Mouse (Mus musculus) hindbrain, embryonic 15.5 days (tissue): ENCODE measurements around the gene Sh3bp1. TPM values are rescaled to one million over a fixed set of nuclear protein-coding genes. Genes with fewer than 3 reads are reported as not detected.
"Not testable (repeated sequence)": the region's sequence is repeated elsewhere in the genome, so short reads cannot be mapped to it uniquely, and the experiment has no call there.

ENCODE experiments used
- ATAC-seq: fragments of 200-750 bp; cut with Nextera tagmentation; 2 replicates; pipeline ENCODE4 v1.8.0; 2017; ENCODE audit warnings: low read depth, moderate number of reproducible peaks, moderate TSS enrichment; ENCODE audit not compliant: low FRiP score
- H3K27ac ChIP-seq: fragments of 300-500 bp; sonication (generic); replicated peaks from 2 replicates; pipeline ENCODE4 v1.5.1; 2015; ENCODE audit warnings: mild to moderate bottlenecking, inconsistent platforms
- H3K27me3 ChIP-seq: fragments of 300-500 bp; sonication (generic); 2 replicates; pipeline ENCODE4 v1.6.1; 2015; ENCODE audit warnings: control low read depth, inconsistent platforms
- H3K36me3 ChIP-seq: fragments of 300-500 bp; sonication (generic); 2 replicates; pipeline ENCODE4 v1.6.1; 2015; ENCODE audit warnings: control low read depth, inconsistent platforms
- H3K4me1 ChIP-seq: fragments of 300-500 bp; sonication (generic); replicated peaks from 2 replicates; pipeline ENCODE4 v1.6.1; 2015; ENCODE audit warnings: control low read depth, inconsistent platforms
- H3K4me2 ChIP-seq: fragments of 300-500 bp; sonication (generic); 2 replicates; pipeline ENCODE4 v1.6.1; 2015; ENCODE audit warnings: moderate library complexity, mild to moderate bottlenecking, inconsistent platforms
- H3K4me3 ChIP-seq: fragments of 300-500 bp; sonication (generic); 2 replicates; pipeline ENCODE4 v1.5.1; 2015; ENCODE audit warnings: mild to moderate bottlenecking, inconsistent platforms
- H3K9ac ChIP-seq: fragments of 300-500 bp; sonication (generic); 2 replicates; pipeline ENCODE4 v1.6.1; 2015; ENCODE audit warnings: inconsistent platforms
- H3K9me3 ChIP-seq: fragments of 300-500 bp; sonication (generic); 2 replicates; pipeline ENCODE4 v1.6.1; 2016; ENCODE audit warnings: control low read depth, inconsistent platforms
- WGBS: fragments of 180-500 bp; shearing (Covaris S2); methylation state at CpG from one replicate; pipeline ENCODE4 v1.1.7; 2015; 5-methylcytosine and 5-hydroxymethylcytosine counted together
- polyA plus RNA-seq: library from polyadenylated mRNA; unstranded; fragments of >200 nt; fragmentation: Nextera tagmentation; extraction: Ambion mirVana; gene quantifications from 2 replicates; pipeline ENCODE4 v1.2.1, GENCODE M21; 2015

Sh3bp1 gene
- polyA plus RNA-seq, 1 experiment from 2014 or later: 4.2 TPM

GRCm38 (mm10) chr15:78868398-78868797 is 31.2 kb upstream of the Sh3bp1 start:
- H3K4me2 ChIP-seq: peak overlapping the region; percentile 14; the same call in 1 of the 2 replicates
- H3K9me3 ChIP-seq: no peaks in the 10 kb centered on the region
- no peaks in the 10 kb centered on the region for H3K36me3 ChIP-seq
- no peak overlapping the region for H3K9ac ChIP-seq
- 30% methylated on average over 9 of the region's 9 CpGs for WGBS
- H3K4me1 ChIP-seq: 0 out of 2 replicates have a peak, but pooled peaks cover 5% of the 10 kb centered on the region
- H3K27ac ChIP-seq: peak overlapping the region; percentile 74
- peak; percentile 76 for ATAC-seq
- H3K4me3 ChIP-seq: no peak overlapping the region
- H3K27me3 ChIP-seq: no peaks in the 10 kb centered on the region

DNA sequence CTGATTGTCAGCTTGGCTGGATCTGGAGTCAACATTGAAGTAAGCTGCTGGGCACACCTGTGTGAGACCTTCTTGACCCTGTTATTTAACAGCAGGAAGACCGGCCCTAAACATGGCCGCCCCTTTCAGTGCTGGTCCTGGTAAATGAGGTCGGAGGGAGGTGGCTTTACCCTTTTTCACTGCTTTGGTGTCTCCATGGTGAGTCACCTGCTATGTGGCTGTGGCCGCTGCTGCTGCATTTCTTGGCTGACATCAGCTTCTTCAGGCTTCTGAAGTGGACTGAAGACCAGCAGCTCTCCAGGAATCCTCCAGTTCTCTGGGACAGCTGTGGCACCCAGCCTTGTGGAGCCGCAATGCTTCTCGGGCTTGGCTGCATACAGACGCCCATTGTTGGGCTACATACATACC is 30.7 kb upstream of the Sh3bp1 start:
- Histone ChIP-seq H3K27me3 (no peaks in the 10 kb centered on the region), H3K9me3 (no peaks in the 10 kb centered on the region), H3K4me2 (peak overlapping the region; percentile 14; the same call in 1 of the 2 replicates), H3K9ac (no peak overlapping the region), H3K4me1 (0 out of 2 replicates have a peak, but pooled peaks cover 5% of the 10 kb centered on the region), H3K27ac (peak overlapping the region; percentile 74), H3K4me3 (no peak overlapping the region), H3K36me3 (no peaks in the 10 kb centered on the region)
- ATAC-seq: peak; percentile 71
- 29% methylated on average over 7 of the region's 7 CpGs for whole genome bisulfite sequencing

- no peak for ATAC-seq
- 28% methylated on average over 6 of the region's 6 CpGs for WGBS
- no peaks in the 10 kb centered on the region for H3K27me3 ChIP-seq
- no peaks in the 10 kb centered on the region for H3K9me3 ChIP-seq
- no peak overlapping the region for H3K9ac ChIP-seq
- H3K27ac ChIP-seq: no peak overlapping the region
- 0 out of 2 replicates have a peak, but pooled peaks cover 5% of the 10 kb centered on the region for H3K4me1 ChIP-seq
- no peaks in the 10 kb centered on the region for H3K36me3 ChIP-seq
- no peak overlapping the region for H3K4me3 ChIP-seq
- H3K4me2 ChIP-seq: no peak overlapping the region
Measured at GRCm38 (mm10) chr15:78869775-78870174, 29.8 kb upstream of the Sh3bp1 start.

DNA sequence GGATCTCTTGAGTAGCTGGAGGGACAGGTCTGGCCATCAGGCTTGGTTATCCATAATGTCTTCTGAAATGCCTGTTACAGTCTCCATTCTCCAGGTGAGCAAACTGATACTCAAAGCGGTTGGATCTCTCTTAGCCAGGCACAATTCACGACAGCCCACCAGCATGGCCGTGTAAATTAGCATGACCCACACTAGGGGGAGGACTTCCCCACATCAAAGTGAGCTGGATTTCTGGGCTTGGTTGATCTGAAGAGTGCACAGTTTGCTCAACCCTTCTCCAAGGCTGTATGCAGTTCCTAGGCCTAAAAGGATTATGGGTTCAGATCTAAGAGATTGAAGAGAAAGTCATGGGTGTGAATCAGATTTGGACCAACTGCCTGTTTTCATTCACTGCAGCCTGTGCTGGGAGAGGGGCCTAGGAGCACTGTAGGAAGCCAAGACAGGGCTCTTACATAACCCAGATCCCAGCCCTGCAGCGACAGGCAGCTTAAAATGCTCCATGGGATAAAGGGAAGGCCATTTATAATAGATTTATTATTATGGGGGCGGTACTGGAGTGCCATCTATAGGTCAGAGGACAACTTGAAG is 27.5 kb upstream of the Sh3bp1 start:
- WGBS: 54% methylated on average over 5 of the region's 5 CpGs
- H3K9me3 ChIP-seq: no peaks in the 10 kb centered on the region
- no peak for ATAC-seq

DNA sequence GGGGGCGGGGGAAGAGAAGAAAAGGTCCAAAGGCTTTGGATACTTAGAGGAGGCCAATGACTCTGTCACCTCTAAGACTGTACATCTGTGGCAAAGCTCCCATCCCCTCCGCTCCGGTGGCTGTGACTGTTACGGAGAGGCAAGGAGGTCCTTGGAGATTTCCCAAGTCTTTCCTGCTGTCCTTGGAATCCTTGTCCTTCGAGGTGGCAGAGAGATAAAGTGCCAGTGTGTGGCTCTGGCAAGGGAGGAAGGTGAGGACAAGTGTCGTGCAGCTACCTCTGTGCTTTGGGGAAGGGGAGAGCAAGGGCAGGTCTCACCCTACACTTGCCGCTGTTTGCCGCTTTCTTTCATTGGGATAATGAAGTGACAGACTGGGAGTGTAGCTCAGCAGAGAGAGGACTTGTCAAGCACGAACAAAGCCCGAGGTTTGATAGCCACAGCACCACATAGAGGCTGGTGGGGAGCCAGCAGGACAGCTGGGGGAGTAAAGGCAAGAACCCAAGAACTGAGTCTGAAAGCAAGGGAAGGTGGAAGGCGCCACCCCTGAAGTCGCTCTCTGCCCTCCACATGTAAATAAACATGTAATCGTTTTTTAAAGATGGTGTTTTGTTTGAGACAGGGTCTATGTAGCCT is 25.6 kb upstream of the Sh3bp1 start:
- H3K9me3 ChIP-seq: no peaks in the 10 kb centered on the region
- no peak overlapping the region; the same call in 1 of the 2 replicates for H3K27ac ChIP-seq
- peaks cover 26% of the 10 kb centered on the region for H3K4me1 ChIP-seq
- H3K36me3 ChIP-seq: no peaks in the 10 kb centered on the region
- no peak overlapping the region for H3K4me3 ChIP-seq
- H3K9ac ChIP-seq: no peak overlapping the region
- ATAC-seq: no peak
- H3K4me2 ChIP-seq: no peak overlapping the region
- 48% methylated on average over 13 of the region's 13 CpGs for WGBS
- no peaks in the 10 kb centered on the region for H3K27me3 ChIP-seq

More for the DNA sequence above, 27.5 kb upstream of the Sh3bp1 start:
- H3K4me3 ChIP-seq: no peak overlapping the region
- H3K27ac ChIP-seq: no peak overlapping the region
- no peaks in the 10 kb centered on the region for H3K36me3 ChIP-seq
- no peak overlapping the region for H3K9ac ChIP-seq
- H3K4me2 ChIP-seq: no peak overlapping the region
- H3K4me1 ChIP-seq: peaks cover 20% of the 10 kb centered on the region
- H3K27me3 ChIP-seq: no peaks in the 10 kb centered on the region

DNA sequence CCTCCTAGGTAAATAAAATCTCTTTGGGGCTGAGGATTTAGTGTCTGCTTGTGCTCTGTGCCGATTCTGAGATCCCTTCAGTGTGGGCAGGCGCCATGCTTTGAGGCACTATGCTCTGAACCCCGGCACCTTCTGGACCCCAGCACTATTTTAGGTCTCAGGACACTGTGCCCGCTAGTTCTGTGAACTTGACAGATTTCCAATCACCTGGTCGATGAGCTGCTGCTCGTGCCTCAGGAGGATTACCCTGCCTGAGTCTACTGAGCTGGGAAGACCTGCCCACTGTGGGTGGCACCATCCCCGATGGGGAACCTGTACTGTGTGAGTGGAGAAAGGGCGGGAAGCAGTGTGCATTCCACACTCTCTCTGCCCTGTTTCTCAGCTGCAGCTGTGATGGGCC is 24.6 kb upstream of the Sh3bp1 start:
- Histone ChIP-seq H3K9ac (no peak overlapping the region), H3K27ac (peak overlapping the region; percentile 100; the same call in 1 of the 2 replicates), H3K4me3 (no peak overlapping the region), H3K9me3 (no peaks in the 10 kb centered on the region), H3K4me1 (peaks cover 31% of the 10 kb centered on the region), H3K4me2 (no peak overlapping the region), H3K36me3 (no peaks in the 10 kb centered on the region), H3K27me3 (no peaks in the 10 kb centered on the region)
- 84% methylated on average over 8 of the region's 8 CpGs for WGBS
- ATAC-seq: no peak

GRCm38 (mm10) chr15:78875537-78875936 is 24.0 kb upstream of the Sh3bp1 start:
- H3K36me3 ChIP-seq: no peaks in the 10 kb centered on the region
- peak overlapping the region; percentile 87 for H3K9ac ChIP-seq
- H3K27ac ChIP-seq: peak overlapping the region; percentile 100
- H3K9me3 ChIP-seq: no peaks in the 10 kb centered on the region
- H3K4me1 ChIP-seq: peaks cover 31% of the 10 kb centered on the region
- 82% methylated on average over 5 of the region's 5 CpGs for whole genome bisulfite sequencing
- no peak for ATAC-seq
- peak overlapping the region; percentile 75 for H3K4me2 ChIP-seq
- peak overlapping the region; percentile 90 for H3K4me3 ChIP-seq
- H3K27me3 ChIP-seq: no peaks in the 10 kb centered on the region

DNA sequence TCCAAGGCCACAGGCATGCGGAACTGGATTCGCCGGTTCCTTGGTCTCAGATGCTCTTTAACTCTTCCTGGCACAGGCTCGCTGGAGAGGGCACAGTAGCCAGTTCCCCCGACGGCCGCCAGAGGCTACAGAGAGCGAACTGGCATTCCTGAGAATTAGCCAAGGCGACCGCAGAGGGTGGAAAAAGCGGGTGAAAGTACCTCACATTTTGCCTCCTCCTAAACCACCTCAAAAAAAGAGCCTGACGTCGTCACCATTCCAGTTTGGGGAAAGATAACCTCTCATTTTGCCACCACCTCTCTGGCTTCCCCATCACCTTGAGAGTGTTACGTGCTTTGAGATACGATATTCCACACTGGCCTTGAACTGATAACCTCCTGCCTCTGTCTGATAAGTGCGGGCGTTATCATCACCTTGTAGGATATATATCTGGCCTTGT is 23.3 kb upstream of the Sh3bp1 start:
- H3K4me2 ChIP-seq: peak overlapping the region; percentile 75
- H3K27me3 ChIP-seq: no peaks in the 10 kb centered on the region
- peak; percentile 20; the same call in 1 of the 2 replicates for ATAC-seq
- no peaks in the 10 kb centered on the region for H3K9me3 ChIP-seq
- peak overlapping the region; percentile 90 for H3K4me3 ChIP-seq
- H3K4me1 ChIP-seq: peaks cover 31% of the 10 kb centered on the region
- peak overlapping the region; percentile 87 for H3K9ac ChIP-seq
- H3K27ac ChIP-seq: peak overlapping the region; percentile 100
- 3% methylated on average over 17 of the region's 17 CpGs for WGBS
- no peaks in the 10 kb centered on the region for H3K36me3 ChIP-seq

DNA sequence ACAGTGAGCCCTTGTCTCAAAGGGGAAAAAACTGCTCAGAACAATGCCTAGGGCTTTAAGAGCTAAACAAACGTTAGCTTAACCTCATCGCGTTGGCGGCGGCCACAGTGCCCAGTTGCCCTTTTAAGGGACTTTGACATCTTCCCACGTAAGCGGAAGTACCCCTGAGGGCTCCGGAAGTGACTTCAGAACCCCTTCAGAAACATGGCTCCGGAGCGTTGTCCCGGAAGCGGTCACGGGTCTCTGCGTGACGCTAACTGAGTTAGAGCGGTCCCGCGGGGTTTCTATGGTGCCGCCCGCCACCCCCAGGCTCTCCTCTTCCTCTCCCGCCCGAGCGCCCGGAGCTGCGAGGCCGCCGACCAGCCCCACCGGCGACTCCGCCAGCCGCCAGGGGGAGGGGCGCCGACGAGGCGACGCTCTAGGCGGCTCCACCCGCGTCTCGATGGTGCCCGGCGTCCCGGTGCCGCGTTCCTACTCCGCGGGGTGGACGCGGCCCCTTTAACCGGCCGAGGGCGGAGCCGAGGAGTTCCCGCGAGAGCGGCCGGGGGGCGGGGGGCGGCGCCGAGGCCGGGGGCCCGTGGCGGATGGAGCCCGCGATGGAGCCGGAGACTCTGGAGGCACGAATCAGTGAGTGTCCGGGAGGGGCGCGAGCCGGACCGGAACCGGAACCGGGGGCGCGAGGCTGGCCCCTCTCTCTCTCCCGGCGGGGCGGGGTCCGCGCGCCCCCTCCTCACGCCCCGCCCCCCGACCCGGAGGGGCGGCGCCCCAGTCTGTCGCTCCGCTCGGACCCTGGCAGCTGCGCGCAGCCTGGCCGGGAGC is 22.4 kb upstream of the Sh3bp1 start, which contains the start of gene Gga1:
Gga1 (plus strand) TSS at position 200 of the 819 bp plus-strand sequence.
- peak; percentile 92 for ATAC-seq
- H3K4me3 ChIP-seq: peak within 1 kb of the TSS; percentile 90

DNA sequence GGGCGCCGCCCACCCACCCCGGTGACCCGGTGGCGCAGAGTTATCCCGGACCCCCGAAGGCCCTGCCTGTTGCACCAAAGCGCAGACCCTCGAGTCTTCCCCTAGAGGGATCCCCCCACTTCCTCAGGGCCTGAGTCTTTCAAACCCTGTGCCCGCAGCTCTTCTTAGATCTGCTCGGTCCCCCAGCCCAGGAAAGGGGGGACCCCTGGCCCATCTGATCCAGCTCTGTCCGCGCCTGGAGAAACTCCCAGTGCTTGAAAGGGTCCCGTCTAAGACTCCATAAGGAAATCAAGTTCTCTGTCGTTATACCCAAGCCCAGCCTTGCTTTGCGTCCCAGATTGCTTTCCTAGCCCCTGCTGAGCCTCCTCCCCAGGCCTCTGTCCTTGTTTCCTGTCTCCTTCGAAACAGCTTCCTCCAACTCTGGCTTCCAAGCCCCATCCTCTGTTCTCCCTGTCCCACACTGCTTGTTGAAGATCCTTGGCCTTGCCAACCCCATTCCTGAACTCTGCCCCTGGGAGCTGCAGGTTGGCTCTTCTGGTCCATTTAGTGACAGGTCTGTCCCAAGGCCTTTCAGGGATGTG is 21.7 kb upstream of the Sh3bp1 start:
- Histone ChIP-seq H3K4me2 (peak overlapping the region; percentile 75), H3K4me1 (peaks cover 31% of the 10 kb centered on the region), H3K9ac (peak overlapping the region; percentile 87), H3K4me3 (peak overlapping the region; percentile 90), H3K27ac (peak overlapping the region; percentile 100), H3K36me3 (peaks cover 10% of the 10 kb centered on the region; the same call in 1 of the 2 replicates), H3K9me3 (no peaks in the 10 kb centered on the region), H3K27me3 (no peaks in the 10 kb centered on the region)
- ATAC-seq: no peak; the same call in 1 of the 2 replicates
- 2% methylated on average over 16 of the region's 17 CpGs for WGBS

More for the DNA sequence above, 22.4 kb upstream of the Sh3bp1 start, which contains the start of gene Gga1:
- Histone ChIP-seq H3K27ac (peak within 1 kb of the TSS; percentile 100), H3K9ac (peak within 1 kb of the TSS; percentile 87), H3K4me2 (peak within 1 kb of the TSS; percentile 75), H3K9me3 (no peaks in the 10 kb centered on the region), H3K4me1 (peaks cover 31% of the 10 kb centered on the region), H3K36me3 (peaks cover 7% of the 10 kb centered on the region; the same call in 1 of the 2 replicates), H3K27me3 (no peaks in the 10 kb centered on the region)
- under 1% methylated on average over 67 of the region's 95 CpGs for WGBS

DNA sequence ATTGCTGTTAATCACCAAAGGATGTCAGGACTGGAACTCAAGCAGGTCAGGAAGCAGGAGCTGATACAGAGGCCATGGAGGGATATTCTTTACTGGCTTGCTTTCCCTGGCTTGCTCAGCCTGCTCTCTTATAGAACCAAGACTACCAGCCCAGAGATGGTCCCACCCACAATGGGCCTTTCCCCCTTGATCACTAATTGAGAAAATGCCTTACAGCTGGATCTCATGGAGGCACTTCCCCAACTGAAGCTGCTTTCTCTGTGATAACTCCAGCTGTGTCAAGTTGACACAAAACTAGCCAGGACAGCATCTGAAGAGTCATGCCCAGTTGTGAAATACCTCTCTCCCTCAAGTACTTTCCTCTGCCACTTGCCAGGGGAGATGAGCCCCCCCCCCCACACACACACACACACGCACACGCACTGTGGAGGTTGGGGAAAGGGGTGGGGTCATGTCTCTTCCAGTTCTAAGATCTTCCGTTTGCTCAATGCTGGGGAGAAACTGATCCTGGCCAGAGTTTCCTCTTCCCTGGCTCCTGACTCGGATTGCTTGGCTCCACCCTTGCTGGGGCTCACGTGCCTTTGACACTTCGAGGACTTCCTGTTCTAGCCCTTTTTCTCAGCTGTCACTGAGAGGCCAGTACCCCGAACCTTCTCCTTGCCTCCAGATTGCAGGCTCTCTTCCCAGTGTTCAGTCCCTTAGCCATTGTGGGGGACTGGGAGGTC is 20.6 kb upstream of the Sh3bp1 start:
- H3K9ac ChIP-seq: not testable (repeated sequence)

More for the DNA sequence above, 20.6 kb upstream of the Sh3bp1 start:
- not testable (repeated sequence) for H3K27ac ChIP-seq, H3K27me3 ChIP-seq, H3K9me3 ChIP-seq, ATAC-seq, H3K4me3 ChIP-seq
- peak overlapping the region; percentile 75 for H3K4me2 ChIP-seq
- peaks cover 31% of the 10 kb centered on the region for H3K4me1 ChIP-seq
- WGBS: 76% methylated on average over 7 of the region's 7 CpGs
- peaks cover 20% of the 10 kb centered on the region; the same call in 1 of the 2 replicates for H3K36me3 ChIP-seq
